Mouse (Mus musculus): Measurements from ENCODE around the gene Rps27l. TPM values are rescaled to one million over a fixed set of nuclear protein-coding genes. Genes with fewer than 3 reads are reported as not detected.

The Rps27l gene
- total RNA-seq, 1 experiment from 2014 or later = 100 TPM

- ATAC-seq (replicated peaks in 1 of 2; ENCODE audit: insufficient read depth in 1 of 2, low FRiP score in 2 of 2, low TSS enrichment in 1 of 2, low read depth in 1 of 2, poor library complexity in 2 of 2, severe bottlenecking in 2 of 2) = no peak
These were observed 15.6 kb downstream of the Rps27l start for GRCm38 (mm10) chr9:66961478-66961877.

GRCm38 (mm10) chr9:66967492-66967891 is 21.6 kb downstream of the Rps27l start:
- no peak for ATAC-seq (replicated peaks in 1 of 2; ENCODE audit: insufficient read depth in 1 of 2, low FRiP score in 2 of 2, low TSS enrichment in 1 of 2, low read depth in 1 of 2, poor library complexity in 2 of 2, severe bottlenecking in 2 of 2)

DNA sequence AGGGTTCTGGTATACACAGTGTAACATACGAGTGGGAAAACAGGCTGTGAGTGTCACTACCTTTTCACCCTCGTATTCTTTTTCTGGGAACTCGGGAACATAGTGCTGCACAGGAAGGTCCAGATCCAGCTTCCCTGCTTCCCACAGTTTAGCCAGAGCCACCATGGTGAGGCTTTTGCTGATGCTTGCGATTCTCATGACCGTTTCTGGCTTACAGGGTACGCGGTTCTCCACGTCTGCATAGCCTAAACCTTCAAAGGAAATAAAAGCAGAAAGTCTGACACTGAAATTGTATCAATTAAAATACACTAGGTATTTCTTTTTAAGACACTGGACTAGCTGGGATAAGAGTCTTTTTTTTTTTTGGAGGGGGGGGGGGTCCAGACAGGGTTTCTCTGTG is 25.2 kb downstream of the Rps27l start:
- ATAC-seq (replicated peaks in 1 of 2; ENCODE audit: insufficient read depth in 1 of 2, low FRiP score in 2 of 2, low TSS enrichment in 1 of 2, low read depth in 1 of 2, poor library complexity in 2 of 2, severe bottlenecking in 2 of 2) = no peak

DNA sequence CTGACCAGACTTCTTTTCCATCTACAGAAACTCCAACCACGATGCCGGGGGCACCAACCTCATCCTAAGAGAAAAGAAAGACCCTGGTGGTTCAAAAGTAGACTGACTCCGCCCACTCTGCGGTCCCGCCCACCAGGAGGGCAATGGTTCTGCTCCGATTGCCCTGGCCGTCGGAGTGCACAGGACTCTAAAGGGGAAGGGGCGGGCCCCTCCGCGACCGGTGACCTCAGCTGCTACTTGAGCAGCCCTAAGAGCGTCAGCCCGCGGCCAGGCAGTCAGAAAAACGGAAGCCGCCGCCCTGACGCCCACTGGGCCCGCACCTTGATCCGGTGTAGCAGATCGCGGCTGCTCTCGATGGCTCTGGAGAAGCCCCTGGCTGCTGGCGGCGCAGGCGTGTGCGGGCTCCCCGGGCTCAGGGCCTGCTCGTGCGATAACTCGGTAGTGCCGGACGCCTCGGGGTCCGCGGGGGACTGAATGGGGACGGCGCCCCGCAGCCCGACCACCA is 28.9 kb downstream of the Rps27l start:
- ATAC-seq (replicated peaks in 1 of 2; ENCODE audit: insufficient read depth in 1 of 2, low FRiP score in 2 of 2, low TSS enrichment in 1 of 2, low read depth in 1 of 2, poor library complexity in 2 of 2, severe bottlenecking in 2 of 2) = peak; percentile 98

GRCm38 (mm10) chr9:66975239-66975645 is 29.4 kb downstream of the Rps27l start, which contains the start of gene Lactb:
Gene Lactb (minus strand): TSS chr9:66975484.
- peak; percentile 63 to 79 for ATAC-seq (replicated peaks in 1 of 2; ENCODE audit: insufficient read depth in 1 of 2, low FRiP score in 2 of 2, low TSS enrichment in 1 of 2, low read depth in 1 of 2, poor library complexity in 2 of 2, severe bottlenecking in 2 of 2)

DNA sequence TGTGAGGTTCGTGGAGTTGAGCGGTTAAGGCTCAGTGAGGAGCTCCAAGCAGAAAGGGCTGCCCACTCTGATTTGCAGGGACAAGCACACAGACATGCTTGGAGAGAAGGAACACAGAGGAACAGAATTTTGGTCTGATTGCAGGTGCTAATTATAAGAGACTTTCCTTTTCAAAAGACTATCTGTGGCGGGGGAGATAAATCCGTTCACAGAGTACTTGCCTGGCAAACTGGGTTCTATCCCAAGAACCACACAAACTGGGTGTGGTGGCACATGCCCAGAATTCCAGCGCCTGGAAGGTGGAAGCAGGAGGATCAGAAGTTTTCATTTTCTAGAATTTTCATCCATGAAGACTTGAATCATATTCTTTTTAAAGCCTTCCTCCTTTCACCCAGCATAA is 31.2 kb downstream of the Rps27l start:
- no peak for ATAC-seq (replicated peaks in 1 of 2; ENCODE audit: insufficient read depth in 1 of 2, low FRiP score in 2 of 2, low TSS enrichment in 1 of 2, low read depth in 1 of 2, poor library complexity in 2 of 2, severe bottlenecking in 2 of 2)

GRCm38 (mm10) chr9:66977982-66978381 is 32.1 kb downstream of the Rps27l start:
- ATAC-seq (replicated peaks in 1 of 2; ENCODE audit: insufficient read depth in 1 of 2, low FRiP score in 2 of 2, low TSS enrichment in 1 of 2, low read depth in 1 of 2, poor library complexity in 2 of 2, severe bottlenecking in 2 of 2) = no peak

DNA sequence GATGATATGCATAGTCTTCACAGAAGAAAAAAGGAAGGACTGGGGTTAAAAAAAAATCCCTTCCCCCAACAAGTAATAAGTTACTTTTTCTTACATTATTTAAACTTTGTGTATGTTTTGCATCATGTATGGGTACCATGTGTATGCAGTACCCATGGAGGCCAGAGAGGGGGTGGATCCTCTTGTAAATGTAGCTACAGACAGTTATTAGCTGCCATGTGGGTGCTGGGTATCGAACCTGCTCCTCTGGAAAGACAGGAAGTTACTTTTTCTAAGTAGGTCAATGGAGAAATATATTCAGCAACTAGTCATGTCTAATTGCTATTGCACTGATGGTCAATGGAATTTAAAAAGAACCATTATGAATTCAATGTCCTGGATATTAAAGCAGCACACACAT is 32.6 kb downstream of the Rps27l start:
- no peak for ATAC-seq (replicated peaks in 1 of 2; ENCODE audit: insufficient read depth in 1 of 2, low FRiP score in 2 of 2, low TSS enrichment in 1 of 2, low read depth in 1 of 2, poor library complexity in 2 of 2, severe bottlenecking in 2 of 2)

DNA sequence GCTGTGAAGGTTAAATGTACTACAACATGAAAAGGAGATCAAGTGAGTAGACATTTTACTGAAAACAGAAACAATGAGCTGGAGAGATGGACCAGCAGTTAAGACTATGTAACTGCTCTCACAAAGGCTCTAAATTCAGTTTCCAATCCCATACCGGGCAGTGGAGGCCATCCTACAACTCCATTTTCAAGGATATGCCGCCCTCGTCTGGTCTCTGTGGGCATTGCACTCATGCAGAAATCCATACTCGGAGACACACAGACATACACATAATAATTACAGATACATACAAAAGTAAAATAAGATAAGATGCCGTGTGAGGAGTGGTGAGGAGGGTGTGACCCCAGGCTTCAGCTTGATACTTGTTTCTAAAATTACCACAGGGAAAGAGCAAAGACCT is 34.6 kb downstream of the Rps27l start:
- peak; percentile 70 to 81 for ATAC-seq (replicated peaks in 1 of 2; ENCODE audit: insufficient read depth in 1 of 2, low FRiP score in 2 of 2, low TSS enrichment in 1 of 2, low read depth in 1 of 2, poor library complexity in 2 of 2, severe bottlenecking in 2 of 2)

DNA sequence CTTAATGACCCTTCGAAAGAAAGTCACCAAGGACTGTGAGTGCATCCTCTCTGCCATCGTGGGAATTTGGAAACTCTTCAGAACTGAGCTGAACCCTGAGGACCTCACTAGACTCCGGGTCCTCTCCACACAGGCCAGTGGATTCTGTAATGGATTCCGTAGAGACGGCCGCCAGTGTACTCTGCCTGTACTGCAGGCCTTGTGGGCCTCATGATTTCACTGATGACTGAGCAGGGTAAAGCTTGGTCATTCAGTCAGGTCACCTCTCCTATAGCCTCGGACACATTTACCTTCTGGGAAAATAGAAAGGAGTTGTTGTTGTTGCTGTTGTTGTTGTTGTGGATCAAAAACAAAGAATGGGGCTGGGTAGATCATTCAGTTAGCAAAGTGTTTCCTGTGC is 36.2 kb downstream of the Rps27l start:
- no peak for ATAC-seq (replicated peaks in 1 of 2; ENCODE audit: insufficient read depth in 1 of 2, low FRiP score in 2 of 2, low TSS enrichment in 1 of 2, low read depth in 1 of 2, poor library complexity in 2 of 2, severe bottlenecking in 2 of 2)

- ATAC-seq (replicated peaks in 1 of 2; ENCODE audit: insufficient read depth in 1 of 2, low FRiP score in 2 of 2, low TSS enrichment in 1 of 2, low read depth in 1 of 2, poor library complexity in 2 of 2, severe bottlenecking in 2 of 2) = no peak
These were observed 39.5 kb downstream of the Rps27l start for GRCm38 (mm10) chr9:66985377-66985776.

GRCm38 (mm10) chr9:66988198-66988887 is 42.5 kb downstream of the Rps27l start:
- no peak for ATAC-seq (replicated peaks in 1 of 2; ENCODE audit: insufficient read depth in 1 of 2, low FRiP score in 2 of 2, low TSS enrichment in 1 of 2, low read depth in 1 of 2, poor library complexity in 2 of 2, severe bottlenecking in 2 of 2)

DNA sequence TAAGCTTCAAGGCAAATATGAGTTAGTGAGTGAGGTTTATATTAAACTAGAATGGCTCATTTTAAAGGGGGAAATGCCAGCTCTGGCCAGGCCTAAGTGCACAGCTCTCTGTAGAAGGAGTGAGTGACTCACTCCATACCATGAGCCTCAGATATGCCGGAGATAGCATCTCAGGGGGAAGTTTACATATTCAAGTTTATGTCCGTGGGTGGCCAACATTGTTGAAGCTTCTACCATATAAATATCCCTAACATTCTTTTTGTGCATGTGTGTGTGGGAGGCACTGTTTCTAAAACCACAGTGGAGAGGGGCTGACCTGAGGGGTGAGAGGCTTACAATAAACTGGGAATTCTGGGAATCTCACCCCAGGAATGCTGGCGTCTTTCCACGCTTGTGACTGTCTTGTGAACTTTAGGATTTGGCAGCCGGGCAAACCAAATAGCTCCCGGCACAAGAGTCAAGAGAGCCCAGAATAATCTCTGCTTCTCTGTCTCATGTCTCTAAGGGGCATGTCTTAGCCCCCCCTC is 43.1 kb downstream of the Rps27l start:
- ATAC-seq (replicated peaks in 1 of 2; ENCODE audit: insufficient read depth in 1 of 2, low FRiP score in 2 of 2, low TSS enrichment in 1 of 2, low read depth in 1 of 2, poor library complexity in 2 of 2, severe bottlenecking in 2 of 2) = no peak

GRCm38 (mm10) chr9:66989581-66989980 is 43.7 kb downstream of the Rps27l start:
- no peak for ATAC-seq (replicated peaks in 1 of 2; ENCODE audit: insufficient read depth in 1 of 2, low FRiP score in 2 of 2, low TSS enrichment in 1 of 2, low read depth in 1 of 2, poor library complexity in 2 of 2, severe bottlenecking in 2 of 2)

DNA sequence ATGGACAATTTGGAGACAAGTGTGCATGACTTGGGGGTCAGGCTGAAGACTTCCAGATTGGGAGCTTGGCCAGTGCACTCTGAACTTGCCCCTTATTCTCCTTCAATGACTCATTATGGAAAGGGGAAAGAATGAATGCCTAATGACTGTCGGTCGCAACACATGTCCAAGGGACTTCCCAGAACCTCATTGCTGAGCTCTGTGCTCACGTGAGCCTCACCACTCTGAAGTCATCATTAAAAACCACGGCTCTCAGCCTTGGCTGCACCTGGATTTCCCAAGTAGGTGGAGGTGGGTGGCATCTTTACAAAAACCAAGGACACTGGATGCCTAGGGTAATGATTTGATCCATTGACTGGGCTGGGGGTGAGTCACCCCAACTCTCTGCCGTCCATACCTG is 44.2 kb downstream of the Rps27l start:
- ATAC-seq (replicated peaks in 1 of 2; ENCODE audit: insufficient read depth in 1 of 2, low FRiP score in 2 of 2, low TSS enrichment in 1 of 2, low read depth in 1 of 2, poor library complexity in 2 of 2, severe bottlenecking in 2 of 2) = no peak

DNA sequence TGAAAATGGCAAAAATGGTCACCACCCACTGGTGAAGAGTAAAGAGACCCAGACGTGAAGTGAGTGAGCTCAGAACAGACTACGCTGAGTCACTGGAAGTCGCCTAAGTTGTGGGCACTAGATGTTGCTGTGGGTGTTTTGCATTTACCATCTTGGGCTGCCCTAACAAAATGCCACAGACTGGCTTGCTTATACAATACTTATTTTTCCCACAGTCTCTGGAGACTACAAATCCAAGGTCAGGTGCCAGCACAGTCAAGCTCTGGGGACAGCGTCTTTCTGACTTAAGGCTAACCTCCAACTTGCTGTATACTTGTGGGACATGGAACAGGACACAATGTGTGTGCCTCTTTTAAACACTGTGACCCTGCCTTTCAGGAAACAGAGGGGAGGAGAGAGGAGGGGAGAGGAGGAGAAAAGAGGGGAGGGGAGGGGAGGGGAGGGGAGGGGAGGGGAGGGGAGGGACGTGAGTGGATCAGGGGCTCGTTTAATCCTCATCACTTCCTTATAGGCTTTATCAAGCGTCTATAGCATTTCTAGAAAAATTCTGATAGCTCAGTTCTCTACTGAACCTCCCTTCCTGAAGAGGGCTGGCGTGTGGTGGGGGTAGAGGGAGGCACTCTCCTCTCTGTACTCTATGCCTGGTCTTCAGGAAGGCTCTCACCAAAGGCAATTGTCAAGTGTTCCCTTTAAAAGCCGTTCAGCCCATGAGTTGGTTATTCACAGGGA is 45.3 kb downstream of the Rps27l start:
- peak in 1 of 2 experiments; percentile 20; a peak in 2 of 4 replicates for ATAC-seq (replicated peaks in 1 of 2; ENCODE audit: insufficient read depth in 1 of 2, low FRiP score in 2 of 2, low TSS enrichment in 1 of 2, low read depth in 1 of 2, poor library complexity in 2 of 2, severe bottlenecking in 2 of 2)

GRCm38 (mm10) chr9:66991750-66992410 is 46.0 kb downstream of the Rps27l start:
- no peak for ATAC-seq (replicated peaks in 1 of 2; ENCODE audit: insufficient read depth in 1 of 2, low FRiP score in 2 of 2, low TSS enrichment in 1 of 2, low read depth in 1 of 2, poor library complexity in 2 of 2, severe bottlenecking in 2 of 2)
